Comparison of ENCODE assay signal across 26 mouse cellular contexts in genomic region chr13:104030956-104031355, GRCm38 (mm10).
DNase-seq lines count a peak whose midpoint lies in the region; ATAC-seq and TF ChIP-seq lines count a peak whose summit lies in the region.
"Had no signal": no experiment of that assay in that cellular context is flagged by ENCODE, and none has a peak within 500 bp of the region (broad histone marks: within the 10 kb centered on the region; RNA-seq: fewer than 3 reads in every experiment).

No protein-coding gene starts in this region.

- H3K36me3 ChIP-seq in embryonic facial prominence, embryonic 15.5 days, result no peaks in the 10 kb centered on the region
- H3K36me3 ChIP-seq in embryonic facial prominence, embryonic 10.5 days (replicated peaks), result peaks cover 14% of the 10 kb centered on the region
- no peaks in the 10 kb centered on the region for H3K36me3 ChIP-seq in kidney, adult 2 months (ENCODE audit: control insufficient read depth, insufficient read depth, low read length)
- H3K36me3 ChIP-seq in kidney, embryonic 16.5 days (ENCODE audit: insufficient read depth, low read length), result 0 out of 2 replicates have a peak, but pooled peaks cover 3% of the 10 kb centered on the region
- no peaks in the 10 kb centered on the region for H3K36me3 ChIP-seq in liver, adult 2 months (ENCODE audit: control insufficient read depth, insufficient read depth, low read length)
- H3K36me3 ChIP-seq in liver, embryonic 12.5 days, result no peaks in the 10 kb centered on the region; the same call in 1 of the 2 replicates
- H3K36me3 ChIP-seq: embryonic facial prominence, embryonic 12.5 days; forebrain, embryonic 12.5 days had no signal

- no peak overlapping the region for H3K9ac ChIP-seq in embryonic facial prominence, embryonic 15.5 days
- no peak overlapping the region for H3K9ac ChIP-seq in kidney, embryonic 16.5 days (replicated peaks; ENCODE audit: low read length)
- H3K9ac ChIP-seq in liver, adult 2 months (ENCODE audit: low read depth, low read length), result no peak overlapping the region
- H3K9ac ChIP-seq in liver, embryonic 12.5 days, result no peak overlapping the region
- H3K9ac ChIP-seq: embryonic facial prominence, embryonic 12.5 days; forebrain, embryonic 12.5 days had no signal

- H3K4me2 ChIP-seq in embryonic facial prominence, embryonic 15.5 days (replicated peaks), result no peak overlapping the region
- H3K4me2 ChIP-seq in kidney, embryonic 16.5 days (replicated peaks; ENCODE audit: low read depth, low read length), result no peak overlapping the region
- no peak overlapping the region for H3K4me2 ChIP-seq in liver, embryonic 12.5 days
- H3K4me2 ChIP-seq: embryonic facial prominence, embryonic 12.5 days; forebrain, embryonic 12.5 days had no signal

- H3K27ac ChIP-seq in embryonic facial prominence, embryonic 15.5 days (replicated peaks), result 0 out of 2 replicates have a peak overlapping the region, but pooled peaks have one; percentile 68
- H3K27ac ChIP-seq in embryonic facial prominence, embryonic 10.5 days (replicated peaks), result no peak overlapping the region
- no peak overlapping the region for H3K27ac ChIP-seq in kidney, adult 2 months (ENCODE audit: insufficient read depth, low read depth, low read length)
- H3K27ac ChIP-seq in kidney, embryonic 16.5 days (ENCODE audit: low read length), result no peak overlapping the region
- peak overlapping the region; percentile 78 for H3K27ac ChIP-seq in layer of hippocampus, adult 2 months
- no peak overlapping the region for H3K27ac ChIP-seq in liver, adult 2 months (replicated peaks; ENCODE audit: insufficient read depth, low read depth, low read length)
- H3K27ac ChIP-seq in liver, embryonic 12.5 days, result no peak overlapping the region
- H3K27ac ChIP-seq: forebrain, embryonic 12.5 days had no signal

- no peak for DNase-seq in embryonic facial prominence, embryonic 10.5 days (ENCODE audit: low spot score)
- DNase-seq in kidney, adult 2 months, result peak; percentile 64
- DNase-seq in layer of hippocampus, adult 2 months (ENCODE audit: low spot score in 2 of 2), result no peak
- DNase-seq in layer of hippocampus, postnatal 14 days (ENCODE audit: low spot score in 2 of 2), result no peak
- peak; percentile 84 for DNase-seq in liver, adult 2 months (ENCODE audit: extremely low read depth, low read depth, low spot score)
- DNase-seq: adrenal gland, adult 8-10 months; adrenal gland, postnatal 14 days; adrenal gland, postnatal 36 days; B cell, adult 2 months; cerebellum, adult 11-12 months; cerebellum, adult 2 months; cerebellum, adult 9-10 months; cerebellum, postnatal 25 days; embryo, embryonic 11 days had no signal

- no peak overlapping the region for H3K4me3 ChIP-seq in embryonic facial prominence, embryonic 15.5 days (replicated peaks)
- H3K4me3 ChIP-seq in embryonic facial prominence, embryonic 10.5 days, result no peak overlapping the region
- no peak overlapping the region for H3K4me3 ChIP-seq in kidney, adult 2 months (ENCODE audit: insufficient read depth, low read depth, low read length)
- no peak overlapping the region for H3K4me3 ChIP-seq in kidney, embryonic 16.5 days (ENCODE audit: low read length)
- no peak overlapping the region for H3K4me3 ChIP-seq in layer of hippocampus, adult 2 months
- H3K4me3 ChIP-seq in liver, adult 2 months (ENCODE audit: insufficient read depth, low read depth, low read length), result no peak overlapping the region
- no peak overlapping the region for H3K4me3 ChIP-seq in liver, embryonic 12.5 days
- H3K4me3 ChIP-seq: embryonic facial prominence, embryonic 12.5 days; erythroblast, embryonic 14.5 days; forebrain, embryonic 10.5 days; forebrain, embryonic 12.5 days had no signal

- 87% methylated on average over 4 of the region's 4 CpGs for WGBS in embryonic facial prominence, embryonic 15.5 days
- WGBS in embryonic facial prominence, embryonic 10.5 days, result 90% methylated on average over 4 of the region's 4 CpGs
- WGBS in kidney, adult 2 months, result 69% methylated on average over 4 of the region's 4 CpGs
- 81% methylated on average over 4 of the region's 4 CpGs for WGBS in kidney, embryonic 16.5 days
- 41% methylated on average over 4 of the region's 4 CpGs for WGBS in liver, adult 2 months
- 83% methylated on average over 4 of the region's 4 CpGs for WGBS in liver, embryonic 12.5 days (ENCODE audit: insufficient replicate concordance)

- H3K9me3 ChIP-seq in embryonic facial prominence, embryonic 15.5 days (replicated peaks), result no peaks in the 10 kb centered on the region
- no peaks in the 10 kb centered on the region for H3K9me3 ChIP-seq in embryonic facial prominence, embryonic 10.5 days
- no peaks in the 10 kb centered on the region for H3K9me3 ChIP-seq in kidney, embryonic 16.5 days (ENCODE audit: low read length)
- no peaks in the 10 kb centered on the region for H3K9me3 ChIP-seq in liver, embryonic 12.5 days (replicated peaks)
- H3K9me3 ChIP-seq: embryonic facial prominence, embryonic 12.5 days; forebrain, embryonic 10.5 days; forebrain, embryonic 12.5 days; G1E had no signal

- no peak for TF ChIP-seq CTCF in kidney, adult 2 months (conservative IDR thresholded peaks at IDR 0.05; ENCODE audit: insufficient read depth, insufficient read length, low read depth, low read length)
- TF ChIP-seq CTCF in layer of hippocampus, adult 2 months (conservative IDR thresholded peaks at IDR 0.05), result no peak
- no peak for TF ChIP-seq CTCF in liver, adult 2 months (IDR thresholded peaks at IDR 0.05; ENCODE audit: low read depth, low read length)

- no peaks in the 10 kb centered on the region for H3K79me2 ChIP-seq in liver, adult 2 months (ENCODE audit: control insufficient read depth, insufficient read depth, low read length)

- ATAC-seq in embryonic facial prominence, embryonic 15.5 days (ENCODE audit: insufficient number of reproducible peaks, low FRiP score, low TSS enrichment, low read depth), result no peak
- ATAC-seq in kidney, embryonic 16.5 days (ENCODE audit: low FRiP score, low TSS enrichment), result no peak
- ATAC-seq in liver, embryonic 12.5 days, result no peak
- ATAC-seq: activated CD4-positive, CD25-positive, alpha-beta regulatory T cell, adult 4 months; CD4-positive, CD25-positive, alpha-beta regulatory T cell, adult 4 months; Patski had no signal

- H3K4me1 ChIP-seq in embryonic facial prominence, embryonic 15.5 days, result peaks cover 51% of the 10 kb centered on the region
- peaks cover 47% of the 10 kb centered on the region for H3K4me1 ChIP-seq in embryonic facial prominence, embryonic 10.5 days
- H3K4me1 ChIP-seq in kidney, adult 2 months (ENCODE audit: control insufficient read depth, insufficient read depth, low read length), result peaks cover 19% of the 10 kb centered on the region
- H3K4me1 ChIP-seq in kidney, embryonic 16.5 days (ENCODE audit: insufficient read depth, low read length), result peaks cover 30% of the 10 kb centered on the region
- peaks cover 2% of the 10 kb centered on the region; the same call in 1 of the 2 replicates for H3K4me1 ChIP-seq in liver, adult 2 months (ENCODE audit: control insufficient read depth, insufficient read depth, low read length)
- H3K4me1 ChIP-seq in liver, embryonic 12.5 days, result peaks cover 38% of the 10 kb centered on the region

- no peak for TF ChIP-seq POLR2A in kidney, adult 2 months (IDR thresholded peaks at IDR 0.05; ENCODE audit: low read depth, low read length)
- TF ChIP-seq POLR2A in liver, adult 2 months (IDR thresholded peaks at IDR 0.05; ENCODE audit: extremely low read depth, insufficient read depth, low read length), result no peak

- H3K27me3 ChIP-seq in embryonic facial prominence, embryonic 15.5 days, result no peaks in the 10 kb centered on the region
- H3K27me3 ChIP-seq in embryonic facial prominence, embryonic 10.5 days (replicated peaks; ENCODE audit: low read depth, poor library complexity, severe bottlenecking), result no peaks in the 10 kb centered on the region
- H3K27me3 ChIP-seq in kidney, adult 2 months (replicated peaks; ENCODE audit: control insufficient read depth, insufficient read depth, low read length), result no peaks in the 10 kb centered on the region
- H3K27me3 ChIP-seq in kidney, embryonic 16.5 days (ENCODE audit: insufficient read depth, low read length), result no peaks in the 10 kb centered on the region
- H3K27me3 ChIP-seq in liver, adult 2 months (ENCODE audit: control insufficient read depth, insufficient read depth, low read length), result no peaks in the 10 kb centered on the region
- no peaks in the 10 kb centered on the region for H3K27me3 ChIP-seq in liver, embryonic 12.5 days (replicated peaks)
- H3K27me3 ChIP-seq: CH12.LX; embryonic facial prominence, embryonic 12.5 days; forebrain, embryonic 12.5 days; Patski had no signal

Comparison
In these comparisons a context has a peak if more than half of its experiments do, and no peak if none do; other contexts are left out.
1. H3K27ac ChIP-seq: peak in embryonic facial prominence, embryonic 15.5 days (single experiment) and layer of hippocampus, adult 2 months (single experiment); none in embryonic facial prominence, embryonic 10.5 days (single experiment), kidney, adult 2 months (single experiment), kidney, embryonic 16.5 days (single experiment), liver, adult 2 months (single experiment) and liver, embryonic 12.5 days (single experiment).
2. DNase-seq: peak in kidney, adult 2 months (single experiment) and liver, adult 2 months (single experiment); none in embryonic facial prominence, embryonic 10.5 days (single experiment), layer of hippocampus, adult 2 months (0 of 2) and layer of hippocampus, postnatal 14 days (0 of 2).